Mouse (Mus musculus) embryonic facial prominence, embryonic 15.5 days (tissue): ENCODE measurements around the gene Tgoln1. TPM values are rescaled to one million over a fixed set of nuclear protein-coding genes. Genes with fewer than 3 reads are reported as not detected.
A peak's percentile ranks its signal among the peaks of the same experiment; 100 is the strongest.

Source experiments
- ATAC-seq: fragments of 200-750 bp; cut with Nextera tagmentation; 2 replicates; pipeline ENCODE4 v1.8.0; 2017; ENCODE audit warnings: low read depth, moderate TSS enrichment; ENCODE audit not compliant: insufficient number of reproducible peaks, low FRiP score, low TSS enrichment
- H3K27ac ChIP-seq: fragments of 300-500 bp; sonication (generic); replicated peaks from 2 replicates; pipeline ENCODE4 v1.5.1; 2015; ENCODE audit warnings: mild to moderate bottlenecking, inconsistent platforms
- H3K27me3 ChIP-seq: fragments of 300-500 bp; sonication (generic); 2 replicates; pipeline ENCODE4 v1.6.1; 2015; ENCODE audit warnings: inconsistent platforms
- H3K36me3 ChIP-seq: fragments of 300-500 bp; sonication (generic); 2 replicates; pipeline ENCODE4 v1.6.1; 2015; ENCODE audit warnings: mild to moderate bottlenecking, inconsistent platforms
- H3K4me1 ChIP-seq: fragments of 300-500 bp; sonication (generic); 2 replicates; pipeline ENCODE4 v1.6.1; 2015; ENCODE audit warnings: inconsistent platforms
- H3K4me2 ChIP-seq: fragments of 300-500 bp; sonication (generic); replicated peaks from 2 replicates; pipeline ENCODE4 v1.6.1; 2015; ENCODE audit warnings: mild to moderate bottlenecking, inconsistent platforms
- H3K4me3 ChIP-seq: fragments of 300-500 bp; sonication (generic); replicated peaks from 2 replicates; pipeline ENCODE4 v1.5.1; 2015; ENCODE audit warnings: mild to moderate bottlenecking, inconsistent platforms
- H3K9ac ChIP-seq: fragments of 300-500 bp; sonication (generic); 2 replicates; pipeline ENCODE4 v1.6.1; 2015; ENCODE audit warnings: inconsistent platforms
- H3K9me3 ChIP-seq: fragments of 300-500 bp; sonication (generic); replicated peaks from 2 replicates; pipeline ENCODE4 v1.6.1; 2016; ENCODE audit warnings: inconsistent platforms
- WGBS: fragments of 180-500 bp; shearing (Covaris S2); methylation state at CpG from one replicate; pipeline ENCODE4 v1.1.7; 2015; 5-methylcytosine and 5-hydroxymethylcytosine counted together
- polyA plus RNA-seq: library from polyadenylated mRNA; unstranded; fragments of >200 nt; fragmentation: Nextera tagmentation; extraction: Ambion mirVana; gene quantifications from 2 replicates; pipeline ENCODE4 v1.2.1, GENCODE M21; 2015

Tgoln1 gene
- polyA plus RNA-seq, 1 experiment from 2014 or later = 26.9 TPM

- H3K36me3 ChIP-seq = peaks cover 71% of the 10 kb centered on the region
- no peak overlapping the region for H3K4me3 ChIP-seq
- ATAC-seq = no peak
Measured at GRCm38 (mm10) chr6:72607060-72607459, 9.7 kb downstream of the Tgoln1 start.

GRCm38 (mm10) chr6:72604066-72604465 lies 12.7 kb downstream of the Tgoln1 start:
- H3K4me1 ChIP-seq = peaks cover 4% of the 10 kb centered on the region
- H3K4me2 ChIP-seq = no peak overlapping the region
- H3K9ac ChIP-seq = no peak overlapping the region
- H3K9me3 ChIP-seq = no peaks in the 10 kb centered on the region
- no peaks in the 10 kb centered on the region for H3K27me3 ChIP-seq
- H3K4me3 ChIP-seq = no peak overlapping the region
- 72% methylated on average over 2 of the region's 2 CpGs for WGBS
- no peak for ATAC-seq
- no peak overlapping the region for H3K27ac ChIP-seq
- peaks cover 46% of the 10 kb centered on the region for H3K36me3 ChIP-seq

More at GRCm38 (mm10) chr6:72607060-72607459, 9.7 kb downstream of the Tgoln1 start:
- Histone ChIP-seq H3K4me1 (no peaks in the 10 kb centered on the region), H3K27me3 (no peaks in the 10 kb centered on the region), H3K9ac (no peak overlapping the region), H3K4me2 (no peak overlapping the region), H3K9me3 (no peaks in the 10 kb centered on the region), H3K27ac (no peak overlapping the region)
- WGBS = 78% methylated on average over 4 of the region's 4 CpGs

GRCm38 (mm10) chr6:72601732-72602131 lies 15.1 kb downstream of the Tgoln1 start:
- peaks cover 29% of the 10 kb centered on the region for H3K36me3 ChIP-seq
- no peak for ATAC-seq
- no peak overlapping the region for H3K9ac ChIP-seq
- H3K27ac ChIP-seq = no peak overlapping the region
- 27% methylated on average over 1 of the region's 1 CpGs for WGBS
- no peak overlapping the region for H3K4me2 ChIP-seq
- H3K27me3 ChIP-seq = no peaks in the 10 kb centered on the region
- H3K9me3 ChIP-seq = no peaks in the 10 kb centered on the region
- no peak overlapping the region for H3K4me3 ChIP-seq
- H3K4me1 ChIP-seq = peaks cover 19% of the 10 kb centered on the region

- Histone ChIP-seq H3K36me3 (peaks cover 19% of the 10 kb centered on the region), H3K27me3 (no peaks in the 10 kb centered on the region), H3K4me1 (peaks cover 22% of the 10 kb centered on the region), H3K4me3 (no peak overlapping the region), H3K9ac (no peak overlapping the region), H3K9me3 (no peaks in the 10 kb centered on the region), H3K4me2 (no peak overlapping the region), H3K27ac (no peak overlapping the region)
- ATAC-seq = no peak
- 78% methylated on average over 12 of the region's 12 CpGs for WGBS
Measured at GRCm38 (mm10) chr6:72600771-72601170, 16.0 kb downstream of the Tgoln1 start.

GRCm38 (mm10) chr6:72600216-72600615 lies 16.6 kb downstream of the Tgoln1 start:
- H3K36me3 ChIP-seq = peaks cover 13% of the 10 kb centered on the region; the same call in 1 of the 2 replicates
- H3K27me3 ChIP-seq = no peaks in the 10 kb centered on the region
- H3K4me3 ChIP-seq = no peak overlapping the region
- no peak for ATAC-seq
- peaks cover 22% of the 10 kb centered on the region for H3K4me1 ChIP-seq
- WGBS = 74% methylated on average over 6 of the region's 6 CpGs
- no peak overlapping the region for H3K4me2 ChIP-seq
- H3K9ac ChIP-seq = no peak overlapping the region
- H3K27ac ChIP-seq = no peak overlapping the region
- no peaks in the 10 kb centered on the region for H3K9me3 ChIP-seq

- H3K4me1 ChIP-seq = peaks cover 22% of the 10 kb centered on the region
- H3K4me2 ChIP-seq = peak overlapping the region; percentile 65
- peak; percentile 10; the same call in 1 of the 2 replicates for ATAC-seq
- H3K4me3 ChIP-seq = peak overlapping the region; percentile 69
- no peaks in the 10 kb centered on the region for H3K27me3 ChIP-seq
- peak overlapping the region; percentile 37; the same call in 1 of the 2 replicates for H3K9ac ChIP-seq
- H3K36me3 ChIP-seq = 0 out of 2 replicates have a peak, but pooled peaks cover 1% of the 10 kb centered on the region
- H3K9me3 ChIP-seq = no peaks in the 10 kb centered on the region
- peak overlapping the region; percentile 91 for H3K27ac ChIP-seq
- WGBS = 28% methylated on average over 12 of the region's 12 CpGs
Measured at GRCm38 (mm10) chr6:72598791-72599557, 17.8 kb downstream of the Tgoln1 start.

- Histone ChIP-seq H3K36me3 (no peaks in the 10 kb centered on the region), H3K9ac (peak within 1 kb of the TSS; percentile 77), H3K4me1 (peaks cover 22% of the 10 kb centered on the region), H3K9me3 (no peaks in the 10 kb centered on the region), H3K27me3 (no peaks in the 10 kb centered on the region), H3K4me2 (peak within 1 kb of the TSS; percentile 65), H3K27ac (peak within 1 kb of the TSS; percentile 91), H3K4me3 (peak within 1 kb of the TSS; percentile 69)
- ATAC-seq = peak; percentile 91
- under 1% methylated on average over 38 of the region's 38 CpGs for WGBS
Measured at GRCm38 (mm10) chr6:72597956-72598753, 18.6 kb downstream of the Tgoln1 start, which contains the start of the genes Elmod3 and Retsat. Gene Elmod3 (minus strand): TSS chr6:72598413. Gene Retsat (plus strand): TSS chr6:72598475.

- peaks cover 22% of the 10 kb centered on the region for H3K4me1 ChIP-seq
- no peaks in the 10 kb centered on the region for H3K9me3 ChIP-seq
- peak overlapping the region; percentile 63; the same call in 1 of the 2 replicates for H3K27ac ChIP-seq
- H3K9ac ChIP-seq = peak overlapping the region; percentile 77; the same call in 1 of the 2 replicates
- peak overlapping the region; percentile 65 for H3K4me2 ChIP-seq
- no peaks in the 10 kb centered on the region for H3K36me3 ChIP-seq
- H3K4me3 ChIP-seq = peak overlapping the region; percentile 69
- ATAC-seq = no peak
- WGBS = 36% methylated on average over 13 of the region's 13 CpGs
- H3K27me3 ChIP-seq = no peaks in the 10 kb centered on the region
Measured at GRCm38 (mm10) chr6:72597083-72597874, 19.5 kb downstream of the Tgoln1 start.

GRCm38 (mm10) chr6:72593914-72594313 lies 22.9 kb downstream of the Tgoln1 start:
- Histone ChIP-seq H3K4me2 (no peak overlapping the region), H3K36me3 (no peaks in the 10 kb centered on the region), H3K27ac (no peak overlapping the region), H3K4me3 (no peak overlapping the region), H3K9ac (no peak overlapping the region), H3K27me3 (no peaks in the 10 kb centered on the region), H3K4me1 (peaks cover 17% of the 10 kb centered on the region), H3K9me3 (no peaks in the 10 kb centered on the region)
- 70% methylated on average over 5 of the region's 5 CpGs for WGBS
- ATAC-seq = no peak

- no peak for ATAC-seq
- H3K9me3 ChIP-seq = no peaks in the 10 kb centered on the region
- H3K27me3 ChIP-seq = no peaks in the 10 kb centered on the region
- no peak overlapping the region for H3K9ac ChIP-seq
- no peak overlapping the region for H3K4me3 ChIP-seq
- H3K4me1 ChIP-seq = peaks cover 14% of the 10 kb centered on the region
- no peak overlapping the region for H3K4me2 ChIP-seq
- H3K27ac ChIP-seq = no peak overlapping the region
- 81% methylated on average over 6 of the region's 6 CpGs for WGBS
- no peaks in the 10 kb centered on the region for H3K36me3 ChIP-seq
Measured at GRCm38 (mm10) chr6:72593011-72593803, 23.6 kb downstream of the Tgoln1 start.
